Mouse (Mus musculus) midbrain, embryonic 10.5 days (tissue): ENCODE results near the gene Tenm2. TPM values are rescaled to one million over a fixed set of nuclear protein-coding genes. Genes with fewer than 3 reads are reported as not detected.

ENCODE experiments used
- DNase-seq: peaks from one replicate; pipeline ENCODE4 v3.0.0-alpha.2; 2017; ENCODE audit warnings: low spot score
- H3K27ac ChIP-seq: fragments of 300-500 bp; sonication (generic); replicated peaks from 2 replicates; pipeline ENCODE4 v1.5.1; 2016; ENCODE audit warnings: mild to moderate bottlenecking
- H3K27me3 ChIP-seq: fragments of 300-500 bp; sonication (generic); 2 replicates; pipeline ENCODE4 v1.6.1; 2016; ENCODE audit warnings: low read depth, mild to moderate bottlenecking; ENCODE audit not compliant: poor library complexity, severe bottlenecking
- H3K36me3 ChIP-seq: fragments of 300-500 bp; sonication (generic); 2 replicates; pipeline ENCODE4 v1.6.1; 2016; ENCODE audit warnings: mild to moderate bottlenecking, moderate library complexity
- H3K4me1 ChIP-seq: fragments of 300-500 bp; sonication (generic); 2 replicates; pipeline ENCODE4 v1.6.1; 2016
- H3K4me3 ChIP-seq: fragments of 300-500 bp; sonication (generic); 2 replicates; pipeline ENCODE4 v1.5.1; 2016; ENCODE audit warnings: mild to moderate bottlenecking, moderate library complexity
- H3K9me3 ChIP-seq: fragments of 300-500 bp; sonication (generic); replicated peaks from 2 replicates; pipeline ENCODE4 v1.6.1; 2016; ENCODE audit warnings: mild to moderate bottlenecking
- WGBS: fragments of 180-500 bp; shearing (Covaris S2); methylation state at CpG from one replicate; pipeline ENCODE4 v1.1.7; 2016; 5-methylcytosine and 5-hydroxymethylcytosine counted together
- polyA plus RNA-seq: library from polyadenylated mRNA; unstranded; fragments of >200 nt; fragmentation: Nextera tagmentation; extraction: Ambion mirVana; gene quantifications from 2 replicates; pipeline ENCODE4 v1.2.1, GENCODE M21; 2016

Gene Tenm2
- polyA plus RNA-seq, 1 experiment from 2014 or later, result 4.2 TPM

GRCm38 (mm10) chr11:36410881-36411280, 824.9 kb downstream of the Tenm2 start:
- 90% methylated on average over 13 of the region's 13 CpGs for WGBS
- Histone ChIP-seq H3K9me3 (no peaks in the 10 kb centered on the region), H3K4me1 (no peaks in the 10 kb centered on the region), H3K4me3 (no peak overlapping the region), H3K27me3 (no peaks in the 10 kb centered on the region), H3K27ac (no peak overlapping the region), H3K36me3 (no peaks in the 10 kb centered on the region)
- DNase-seq, result no peak

DNA sequence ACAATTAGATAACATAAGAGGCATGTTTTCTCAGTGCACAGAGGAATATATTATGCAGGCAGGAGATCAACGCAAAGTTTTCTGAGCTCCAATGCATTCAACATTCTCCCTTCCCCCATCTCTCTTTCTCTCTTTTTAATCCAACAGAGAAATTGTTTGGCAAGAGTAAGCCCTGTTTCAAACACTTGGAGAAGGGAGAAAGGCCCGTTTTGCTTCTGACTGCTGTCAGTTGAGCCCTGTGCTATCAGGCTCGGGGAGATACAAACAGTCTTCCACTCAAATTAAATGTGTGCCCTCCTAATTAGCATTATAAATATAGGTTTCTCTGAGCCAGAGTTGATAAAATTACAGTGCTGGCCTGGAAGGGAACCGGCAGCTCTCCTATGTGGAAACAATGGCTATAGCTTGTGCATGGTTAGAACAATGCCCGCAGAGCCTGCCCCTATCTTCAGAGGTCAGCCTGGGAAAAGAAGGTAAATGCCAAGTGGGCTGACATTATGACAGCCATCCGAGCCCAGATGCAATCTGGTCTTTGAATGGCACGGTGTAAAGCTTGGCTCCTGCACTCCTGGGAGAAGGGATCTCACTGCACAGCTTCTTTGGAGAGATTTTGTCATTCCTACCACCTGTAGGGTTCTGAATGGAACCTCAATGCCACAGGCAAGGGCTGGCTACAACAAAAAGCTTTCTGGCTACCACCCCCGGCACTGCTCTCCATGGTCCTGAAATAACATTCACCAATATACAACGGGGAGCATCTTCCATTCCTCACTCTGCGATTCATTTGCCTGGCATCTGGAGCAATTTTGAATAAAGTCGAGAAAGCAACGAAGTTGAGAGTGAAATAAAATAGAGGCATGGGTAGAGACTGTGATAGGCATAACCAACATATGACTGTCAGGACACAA, 839.7 kb downstream of the Tenm2 start:
- no peaks in the 10 kb centered on the region for H3K36me3 ChIP-seq
- no peak overlapping the region for H3K4me3 ChIP-seq
- no peaks in the 10 kb centered on the region for H3K27me3 ChIP-seq
- H3K4me1 ChIP-seq, result peaks cover 13% of the 10 kb centered on the region
- 51% methylated on average over 12 of the region's 12 CpGs for WGBS
- H3K9me3 ChIP-seq, result no peaks in the 10 kb centered on the region
- H3K27ac ChIP-seq, result no peak overlapping the region
- peak; percentile 23 for DNase-seq

DNA sequence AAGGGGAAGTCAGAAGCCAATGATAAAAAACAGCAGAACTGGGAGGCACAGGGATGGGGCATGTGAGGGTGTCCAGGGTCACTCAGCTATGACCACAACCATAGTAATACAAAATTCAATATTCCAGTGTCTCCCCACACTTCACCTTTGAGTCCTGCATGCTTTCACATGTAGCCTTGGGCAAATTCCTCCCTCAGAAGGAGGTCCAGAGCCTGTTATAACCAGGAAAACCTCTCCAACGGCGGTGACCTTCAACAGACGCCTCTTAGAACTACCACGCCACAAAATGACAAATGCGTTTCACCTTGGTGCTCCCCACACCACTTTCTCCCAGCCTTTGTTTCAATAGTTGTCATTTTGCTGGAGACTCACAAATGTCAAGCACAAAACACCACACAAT, 851.1 kb downstream of the Tenm2 start:
- Histone ChIP-seq H3K36me3 (no peaks in the 10 kb centered on the region), H3K4me1 (no peaks in the 10 kb centered on the region), H3K9me3 (no peaks in the 10 kb centered on the region), H3K27ac (no peak overlapping the region), H3K27me3 (no peaks in the 10 kb centered on the region), H3K4me3 (no peak overlapping the region)
- WGBS, result 91% methylated on average over 5 of the region's 5 CpGs
- no peak for DNase-seq

- 93% methylated on average over 7 of the region's 7 CpGs for WGBS
- Histone ChIP-seq H3K36me3 (no peaks in the 10 kb centered on the region), H3K4me3 (no peak overlapping the region), H3K27ac (no peak overlapping the region), H3K4me1 (0 out of 2 replicates have a peak, but pooled peaks cover 2% of the 10 kb centered on the region), H3K9me3 (no peaks in the 10 kb centered on the region), H3K27me3 (no peaks in the 10 kb centered on the region)
- DNase-seq, result no peak
These were observed 864.0 kb downstream of the Tenm2 start for GRCm38 (mm10) chr11:36371814-36372213.

DNA sequence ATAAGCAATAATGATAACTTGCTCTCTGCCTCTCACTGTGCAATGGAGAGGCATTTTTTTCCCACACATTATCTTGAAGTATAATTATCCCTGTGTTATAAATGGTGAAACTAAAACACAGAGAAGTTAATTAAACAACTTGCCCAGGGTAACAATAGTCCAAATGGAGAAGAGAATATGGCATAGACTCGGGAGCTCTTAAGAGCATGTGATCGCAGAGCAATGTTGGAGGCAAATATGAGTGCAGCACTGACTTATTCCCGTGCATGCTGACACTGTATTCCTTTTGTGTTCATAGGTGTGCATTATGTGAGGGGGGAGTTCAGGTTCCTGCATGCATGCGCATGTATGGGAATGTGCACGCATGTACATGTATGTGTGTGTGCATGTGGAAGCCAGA, 870.7 kb downstream of the Tenm2 start:
- no peaks in the 10 kb centered on the region for H3K27me3 ChIP-seq
- H3K4me1 ChIP-seq, result 0 out of 2 replicates have a peak, but pooled peaks cover 2% of the 10 kb centered on the region
- no peak for DNase-seq
- no peak overlapping the region for H3K4me3 ChIP-seq
- WGBS, result 97% methylated on average over 5 of the region's 5 CpGs
- H3K36me3 ChIP-seq, result no peaks in the 10 kb centered on the region
- no peak overlapping the region for H3K27ac ChIP-seq
- H3K9me3 ChIP-seq, result no peaks in the 10 kb centered on the region

DNA sequence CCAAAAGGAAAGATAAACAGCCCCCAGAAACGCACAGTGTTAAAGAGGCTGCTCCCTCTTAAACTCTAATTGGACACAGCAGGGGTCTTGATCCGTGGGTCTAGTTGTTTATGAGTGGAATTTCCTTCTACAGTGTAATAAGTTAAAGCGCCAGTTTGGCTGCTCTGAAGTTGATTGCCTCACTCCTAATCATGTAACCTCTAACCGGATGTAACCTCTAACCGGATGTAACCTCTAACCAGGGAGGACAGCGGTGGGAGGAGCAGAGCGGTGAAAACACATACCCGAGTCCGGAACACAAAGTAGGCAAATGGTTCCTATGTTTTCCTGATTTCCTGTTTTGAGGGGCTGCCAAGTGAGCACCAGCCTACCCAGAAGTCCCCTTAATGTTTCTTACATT, 871.3 kb downstream of the Tenm2 start:
- 72% methylated on average over 9 of the region's 9 CpGs for WGBS
- no peaks in the 10 kb centered on the region for H3K36me3 ChIP-seq
- H3K4me1 ChIP-seq, result no peaks in the 10 kb centered on the region
- no peak for DNase-seq
- no peak overlapping the region for H3K27ac ChIP-seq
- H3K27me3 ChIP-seq, result no peaks in the 10 kb centered on the region
- H3K4me3 ChIP-seq, result no peak overlapping the region
- H3K9me3 ChIP-seq, result no peaks in the 10 kb centered on the region

GRCm38 (mm10) chr11:36362514-36362913, 873.2 kb downstream of the Tenm2 start:
- Histone ChIP-seq H3K4me3 (no peak overlapping the region), H3K9me3 (no peaks in the 10 kb centered on the region), H3K4me1 (no peaks in the 10 kb centered on the region), H3K27ac (no peak overlapping the region), H3K36me3 (no peaks in the 10 kb centered on the region), H3K27me3 (no peaks in the 10 kb centered on the region)
- 94% methylated on average over 8 of the region's 8 CpGs for WGBS
- no peak for DNase-seq

- 95% methylated on average over 1 of the region's 1 CpGs for WGBS
- no peak for DNase-seq
- no peaks in the 10 kb centered on the region for H3K36me3 ChIP-seq
- no peak overlapping the region for H3K4me3 ChIP-seq
- H3K4me1 ChIP-seq, result peaks cover 4% of the 10 kb centered on the region; the same call in 1 of the 2 replicates
- no peak overlapping the region for H3K27ac ChIP-seq
- H3K9me3 ChIP-seq, result no peaks in the 10 kb centered on the region
- H3K27me3 ChIP-seq, result no peaks in the 10 kb centered on the region
These were observed 882.5 kb downstream of the Tenm2 start for GRCm38 (mm10) chr11:36353252-36353651.

GRCm38 (mm10) chr11:36351752-36352151, 884.0 kb downstream of the Tenm2 start:
- WGBS, result 76% methylated on average over 6 of the region's 6 CpGs
- Histone ChIP-seq H3K36me3 (no peaks in the 10 kb centered on the region), H3K4me1 (peaks cover 4% of the 10 kb centered on the region; the same call in 1 of the 2 replicates), H3K4me3 (no peak overlapping the region), H3K27me3 (no peaks in the 10 kb centered on the region), H3K27ac (no peak overlapping the region), H3K9me3 (no peaks in the 10 kb centered on the region)
- no peak for DNase-seq

- Histone ChIP-seq H3K4me3 (no peak overlapping the region), H3K9me3 (no peaks in the 10 kb centered on the region), H3K36me3 (no peaks in the 10 kb centered on the region), H3K27ac (no peak overlapping the region), H3K27me3 (no peaks in the 10 kb centered on the region), H3K4me1 (peaks cover 4% of the 10 kb centered on the region; the same call in 1 of the 2 replicates)
- 88% methylated on average over 6 of the region's 6 CpGs for WGBS
- no peak for DNase-seq
These were observed 884.4 kb downstream of the Tenm2 start for GRCm38 (mm10) chr11:36351341-36351740.

DNA sequence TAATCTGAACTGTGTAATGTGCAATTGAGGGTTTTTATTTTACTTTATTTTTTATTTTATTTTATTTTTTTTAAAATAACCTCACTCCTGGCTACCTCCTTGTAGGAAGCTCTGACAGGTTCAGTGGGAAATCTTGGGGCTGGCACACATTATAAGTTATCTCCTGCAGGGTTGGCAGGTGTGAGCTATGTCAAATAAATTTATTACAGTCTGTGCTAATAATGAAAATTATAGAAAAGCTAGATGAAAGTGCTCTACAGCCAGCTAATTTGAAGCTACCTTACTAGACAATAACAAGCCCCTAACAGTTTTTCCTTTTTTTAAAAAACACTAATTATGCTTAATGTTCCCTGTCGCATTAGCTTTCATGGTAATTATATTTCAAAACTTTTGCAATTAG, 885.5 kb downstream of the Tenm2 start:
- Histone ChIP-seq H3K27ac (no peak overlapping the region), H3K4me1 (peaks cover 4% of the 10 kb centered on the region; the same call in 1 of the 2 replicates), H3K27me3 (no peaks in the 10 kb centered on the region), H3K36me3 (no peaks in the 10 kb centered on the region), H3K4me3 (no peak overlapping the region), H3K9me3 (no peaks in the 10 kb centered on the region)
- WGBS, result 91% methylated on average over 1 of the region's 1 CpGs
- no peak for DNase-seq

GRCm38 (mm10) chr11:36349856-36350255, 885.9 kb downstream of the Tenm2 start:
- H3K4me1 ChIP-seq, result peaks cover 4% of the 10 kb centered on the region; the same call in 1 of the 2 replicates
- no peaks in the 10 kb centered on the region for H3K36me3 ChIP-seq
- no peaks in the 10 kb centered on the region for H3K27me3 ChIP-seq
- H3K27ac ChIP-seq, result no peak overlapping the region
- no peak overlapping the region for H3K4me3 ChIP-seq
- DNase-seq, result no peak
- 37% methylated on average over 2 of the region's 2 CpGs for WGBS
- H3K9me3 ChIP-seq, result no peaks in the 10 kb centered on the region

GRCm38 (mm10) chr11:36341799-36342198, 894.0 kb downstream of the Tenm2 start:
- H3K4me3 ChIP-seq, result no peak overlapping the region
- H3K9me3 ChIP-seq, result no peaks in the 10 kb centered on the region
- DNase-seq, result no peak
- no peak overlapping the region for H3K27ac ChIP-seq
- no peaks in the 10 kb centered on the region for H3K27me3 ChIP-seq
- WGBS, result 91% methylated on average over 3 of the region's 3 CpGs
- no peaks in the 10 kb centered on the region for H3K36me3 ChIP-seq
- no peaks in the 10 kb centered on the region for H3K4me1 ChIP-seq
